Mouse (Mus musculus): ENCODE results near the gene Cdk14.

Gene Cdk14

DNA sequence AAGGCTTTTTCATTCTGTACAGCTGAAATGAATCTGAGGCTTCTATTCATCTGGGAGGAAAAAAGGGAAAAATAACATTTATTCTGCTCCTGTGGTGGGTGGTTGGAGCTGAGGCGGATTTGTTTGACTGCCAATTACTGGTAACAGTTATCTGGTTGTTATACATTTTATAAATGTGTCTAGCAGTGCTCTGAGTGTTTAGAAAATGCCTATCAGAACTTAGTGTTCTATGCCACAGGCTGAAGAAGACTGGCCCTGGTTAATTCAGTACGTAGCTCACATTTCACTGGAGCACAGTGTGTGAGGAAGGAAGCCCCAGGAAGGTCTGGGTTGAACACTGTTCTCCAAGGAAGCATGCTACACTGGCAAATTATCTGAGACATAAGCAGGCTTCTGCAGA is 429.1 kb downstream of the Cdk14 start:
- WGBS: 42% methylated on average over 2 of the region's 2 CpGs

- WGBS: 58% methylated on average over 5 of the region's 5 CpGs
These were observed 429.9 kb downstream of the Cdk14 start for GRCm38 (mm10) chr5:4990237-4990636.

- WGBS: 89% methylated on average over 2 of the region's 2 CpGs
These were observed 433.9 kb downstream of the Cdk14 start for GRCm38 (mm10) chr5:4986181-4986580.

DNA sequence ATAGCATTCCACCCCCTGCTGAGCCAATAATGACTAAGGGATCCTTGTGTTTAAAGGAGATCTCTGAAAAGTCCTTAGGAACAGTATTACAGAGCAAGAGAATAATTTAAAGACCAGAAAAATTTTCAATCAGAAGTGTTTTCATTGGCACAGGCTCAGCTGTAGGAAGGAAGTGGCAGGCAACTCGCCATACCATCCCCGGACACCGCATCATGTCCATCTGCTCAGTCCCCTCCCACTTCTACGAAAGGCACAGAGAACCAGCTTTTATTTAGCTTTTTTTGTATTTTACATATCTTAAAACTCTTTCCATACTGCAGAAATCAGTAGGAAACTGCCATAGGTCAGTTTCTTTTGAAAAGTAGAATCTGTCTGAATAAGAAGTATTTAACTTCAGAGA is 440.6 kb downstream of the Cdk14 start:
- 45% methylated on average over 4 of the region's 4 CpGs for WGBS

GRCm38 (mm10) chr5:4973408-4973807 is 446.7 kb downstream of the Cdk14 start:
- 61% methylated on average over 1 of the region's 1 CpGs for WGBS

GRCm38 (mm10) chr5:4962063-4962610 is 458.0 kb downstream of the Cdk14 start:
- 49% methylated on average over 15 of the region's 15 CpGs for WGBS

DNA sequence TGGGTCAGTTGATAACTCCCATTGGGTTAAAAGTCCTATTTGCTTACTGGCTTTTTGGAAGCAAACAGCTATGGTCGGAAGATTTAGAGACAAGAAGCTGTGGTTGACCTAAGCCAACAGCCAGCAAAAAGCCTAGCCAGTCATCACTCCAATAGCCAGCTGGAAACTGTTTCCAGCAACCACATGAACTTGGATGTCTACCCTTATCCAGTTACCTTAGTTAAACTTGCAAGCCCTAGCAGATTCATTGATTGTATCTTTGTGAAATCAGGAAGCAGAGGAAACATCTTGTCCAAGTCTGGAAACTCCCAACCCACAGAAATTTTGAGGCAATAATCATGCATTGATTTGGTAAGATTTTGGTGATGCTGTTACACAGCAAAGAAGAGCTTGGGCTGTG is 458.5 kb downstream of the Cdk14 start:
- 96% methylated on average over 1 of the region's 1 CpGs for WGBS

DNA sequence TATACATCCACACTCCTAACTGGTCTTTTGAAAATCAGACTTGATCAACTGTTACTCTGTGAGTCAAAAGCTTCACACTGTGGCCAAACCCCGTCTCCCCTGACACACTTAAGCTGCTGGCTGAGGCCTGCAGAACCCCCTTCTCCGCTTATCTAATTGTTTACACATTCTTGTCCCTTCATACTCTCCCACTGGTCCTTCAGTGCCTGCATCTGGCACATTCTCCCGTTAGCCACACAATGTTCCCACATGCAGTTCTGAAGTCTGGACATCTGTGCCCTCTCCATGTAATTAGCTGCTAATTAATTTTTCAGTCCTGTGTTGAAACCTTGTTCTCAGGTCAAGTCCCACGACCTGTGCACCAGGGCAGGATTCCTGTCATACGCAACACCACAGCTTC is 460.7 kb downstream of the Cdk14 start:
- 55% methylated on average over 5 of the region's 5 CpGs for WGBS

- WGBS: 69% methylated on average over 7 of the region's 7 CpGs
These were observed 464.1 kb downstream of the Cdk14 start for GRCm38 (mm10) chr5:4955993-4956392.

GRCm38 (mm10) chr5:4955392-4955791 is 464.7 kb downstream of the Cdk14 start:
- WGBS: 67% methylated on average over 2 of the region's 2 CpGs

DNA sequence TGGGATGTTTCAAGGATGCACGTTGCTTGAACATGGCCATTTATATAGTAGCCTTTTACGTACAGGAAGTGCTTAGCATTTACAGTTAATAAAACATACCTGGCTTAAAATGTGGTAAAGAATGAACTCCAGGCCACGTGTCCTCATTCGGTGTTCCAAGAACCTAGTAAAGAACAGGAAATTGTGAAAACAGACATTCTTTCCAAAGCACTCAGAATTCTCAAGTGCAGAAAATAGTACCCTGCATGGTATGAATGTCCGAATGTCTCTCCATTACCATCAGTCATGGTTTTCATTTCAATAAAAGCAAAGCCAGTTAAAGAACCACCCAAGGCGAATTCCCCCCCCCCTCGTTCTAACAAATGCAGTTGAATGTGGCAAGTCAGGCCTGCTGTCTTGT is 470.7 kb downstream of the Cdk14 start:
- WGBS: 84% methylated on average over 7 of the region's 7 CpGs

DNA sequence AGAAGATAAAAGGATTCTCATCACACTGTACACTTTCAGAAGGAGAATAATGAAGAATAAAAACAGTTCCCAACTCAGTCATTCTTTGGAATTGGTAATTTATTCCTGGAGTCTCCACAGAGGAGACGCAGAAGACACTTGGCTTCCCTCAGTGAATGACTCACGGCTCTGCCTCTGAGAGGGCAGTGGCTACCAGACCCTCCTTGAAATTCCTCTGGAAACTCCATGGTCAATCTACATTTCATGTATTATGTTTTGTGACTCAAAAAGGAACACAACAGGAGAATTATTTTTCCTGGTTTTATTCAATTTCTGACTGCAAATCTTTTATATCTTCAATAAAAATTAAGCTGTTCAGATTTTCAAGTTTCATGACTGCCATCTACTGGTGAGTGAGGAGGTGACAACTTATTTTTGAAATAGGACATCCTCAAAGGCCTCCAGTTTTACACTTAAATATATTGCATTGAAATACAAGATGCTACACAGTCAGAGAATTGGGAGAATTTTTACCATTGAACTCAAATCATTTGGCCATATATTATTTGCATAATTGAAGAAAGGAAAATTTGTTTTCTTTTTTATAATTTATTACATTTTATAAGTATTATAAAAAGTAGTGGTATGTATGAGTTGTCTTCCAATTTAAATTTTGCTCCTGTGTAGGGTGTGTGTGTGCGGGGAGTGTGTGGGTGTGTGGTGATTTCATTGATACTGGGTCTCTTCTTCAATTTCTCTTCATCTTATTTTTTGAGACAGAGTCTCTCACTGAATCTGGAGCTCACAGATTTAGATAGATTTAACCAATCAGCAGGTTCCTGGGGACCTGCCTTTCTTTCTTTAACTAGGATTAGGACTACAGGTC is 471.8 kb downstream of the Cdk14 start:
- 31% methylated on average over 3 of the region's 3 CpGs for WGBS

DNA sequence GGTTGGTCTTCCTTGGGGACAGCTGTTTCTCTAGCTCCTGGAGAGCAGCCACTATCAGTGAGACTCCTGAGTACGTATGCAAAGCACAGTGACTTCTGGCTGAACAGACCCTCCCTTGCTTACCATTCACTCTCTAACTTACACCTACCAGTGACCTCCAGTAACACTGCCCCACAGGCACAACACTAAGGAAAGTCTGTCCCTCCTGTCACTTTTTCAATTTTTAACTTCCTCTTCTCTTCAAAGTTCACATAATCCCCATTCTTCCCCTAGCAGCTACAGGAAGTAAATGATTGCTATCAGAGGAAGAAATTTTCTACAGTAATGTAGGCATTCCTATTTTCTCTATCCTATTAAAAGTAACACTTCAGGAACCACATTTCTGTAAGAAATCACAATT is 485.0 kb downstream of the Cdk14 start:
- 78% methylated on average over 1 of the region's 1 CpGs for WGBS

DNA sequence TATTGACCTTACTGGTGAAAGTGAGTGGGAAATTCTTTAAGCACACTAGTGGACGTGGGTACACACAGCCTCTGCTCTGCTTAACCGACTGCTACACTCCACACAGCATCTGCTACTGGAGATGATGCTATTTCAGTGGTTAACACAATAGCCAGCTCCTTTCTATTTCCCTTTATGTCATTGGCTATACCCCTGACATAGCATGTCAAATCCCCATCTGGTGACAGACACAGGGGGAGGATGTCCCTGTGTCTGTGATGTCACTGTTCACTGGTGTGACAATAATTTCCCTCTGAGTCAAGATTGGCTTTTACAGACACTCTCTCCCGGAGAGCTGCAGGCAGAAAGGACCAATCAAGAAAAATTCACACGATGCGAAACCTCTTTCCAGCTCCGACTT is 485.6 kb downstream of the Cdk14 start:
- WGBS: 69% methylated on average over 6 of the region's 6 CpGs

DNA sequence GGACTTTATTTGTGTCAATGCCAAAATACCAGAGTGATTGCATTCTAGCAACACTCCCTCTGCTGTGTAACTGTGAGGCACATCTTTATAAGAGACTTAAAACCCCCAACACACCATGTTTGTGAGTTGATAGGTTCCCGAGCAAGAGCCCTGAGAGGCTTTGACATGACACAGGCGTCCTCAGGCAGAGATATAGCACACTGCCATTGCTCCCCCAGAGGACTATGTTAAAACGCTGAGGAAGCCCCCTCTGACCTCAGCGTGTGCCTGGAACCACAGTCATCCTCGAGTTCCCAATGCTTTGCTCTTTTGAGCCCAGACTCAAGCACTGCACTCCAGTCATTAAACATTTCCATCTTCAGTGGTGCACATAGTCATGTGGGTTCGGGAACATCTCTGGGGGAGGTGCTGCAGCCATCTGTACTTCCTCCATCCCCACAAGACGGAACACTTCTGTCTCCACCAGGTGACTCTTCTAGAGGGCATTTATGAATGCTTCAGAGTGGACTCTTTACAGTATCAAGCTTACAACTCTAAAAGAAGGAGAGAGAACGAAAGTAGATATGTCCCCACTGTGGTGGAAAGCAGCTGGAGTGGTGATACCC is 488.5 kb downstream of the Cdk14 start:
- WGBS: 74% methylated on average over 8 of the region's 8 CpGs

- 75% methylated on average over 3 of the region's 3 CpGs for WGBS
These were observed 490.5 kb downstream of the Cdk14 start for GRCm38 (mm10) chr5:4929628-4930027.

DNA sequence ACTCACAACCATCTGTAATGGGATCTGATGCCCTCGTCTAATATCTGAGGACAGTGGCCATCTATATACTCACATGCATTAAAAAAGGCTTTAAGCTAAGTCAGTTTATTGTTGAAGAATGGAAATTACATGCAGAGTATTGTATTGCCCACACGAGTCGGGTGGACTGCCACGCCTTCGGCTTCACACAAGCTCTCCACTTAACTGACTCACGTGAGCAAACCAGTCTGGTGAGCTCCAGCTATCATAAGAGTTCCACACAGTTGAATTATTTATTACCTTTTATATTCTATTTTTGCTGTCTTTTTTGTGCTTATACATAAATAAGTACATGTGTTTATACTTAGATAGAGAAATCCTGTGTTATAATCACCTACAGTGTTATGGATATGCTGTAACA is 495.2 kb downstream of the Cdk14 start:
- 85% methylated on average over 6 of the region's 6 CpGs for WGBS

DNA sequence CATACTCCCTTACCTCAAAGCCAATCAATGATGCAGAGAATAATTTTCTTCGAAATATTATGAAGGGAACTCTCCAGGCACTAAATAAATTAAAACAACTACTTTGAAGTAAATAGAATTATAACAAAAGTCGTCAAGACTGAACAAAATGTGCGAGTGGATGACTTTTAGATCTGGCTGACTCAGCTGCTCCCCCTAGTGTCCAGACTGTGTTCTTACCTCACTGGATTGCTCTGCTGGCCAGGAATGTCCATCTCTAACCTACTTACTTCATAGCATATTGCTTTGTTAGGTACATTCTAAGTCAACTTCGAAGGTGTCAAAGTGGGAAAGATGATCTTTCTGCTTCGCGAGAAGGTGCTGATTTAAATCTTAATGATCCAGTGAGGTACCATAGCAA is 501.7 kb downstream of the Cdk14 start:
- WGBS: 16% methylated on average over 6 of the region's 6 CpGs

- WGBS: 64% methylated on average over 7 of the region's 7 CpGs
These were observed 502.4 kb downstream of the Cdk14 start for GRCm38 (mm10) chr5:4917743-4918142.

- 43% methylated on average over 4 of the region's 4 CpGs for WGBS
These were observed 502.8 kb downstream of the Cdk14 start for GRCm38 (mm10) chr5:4917274-4917673.

DNA sequence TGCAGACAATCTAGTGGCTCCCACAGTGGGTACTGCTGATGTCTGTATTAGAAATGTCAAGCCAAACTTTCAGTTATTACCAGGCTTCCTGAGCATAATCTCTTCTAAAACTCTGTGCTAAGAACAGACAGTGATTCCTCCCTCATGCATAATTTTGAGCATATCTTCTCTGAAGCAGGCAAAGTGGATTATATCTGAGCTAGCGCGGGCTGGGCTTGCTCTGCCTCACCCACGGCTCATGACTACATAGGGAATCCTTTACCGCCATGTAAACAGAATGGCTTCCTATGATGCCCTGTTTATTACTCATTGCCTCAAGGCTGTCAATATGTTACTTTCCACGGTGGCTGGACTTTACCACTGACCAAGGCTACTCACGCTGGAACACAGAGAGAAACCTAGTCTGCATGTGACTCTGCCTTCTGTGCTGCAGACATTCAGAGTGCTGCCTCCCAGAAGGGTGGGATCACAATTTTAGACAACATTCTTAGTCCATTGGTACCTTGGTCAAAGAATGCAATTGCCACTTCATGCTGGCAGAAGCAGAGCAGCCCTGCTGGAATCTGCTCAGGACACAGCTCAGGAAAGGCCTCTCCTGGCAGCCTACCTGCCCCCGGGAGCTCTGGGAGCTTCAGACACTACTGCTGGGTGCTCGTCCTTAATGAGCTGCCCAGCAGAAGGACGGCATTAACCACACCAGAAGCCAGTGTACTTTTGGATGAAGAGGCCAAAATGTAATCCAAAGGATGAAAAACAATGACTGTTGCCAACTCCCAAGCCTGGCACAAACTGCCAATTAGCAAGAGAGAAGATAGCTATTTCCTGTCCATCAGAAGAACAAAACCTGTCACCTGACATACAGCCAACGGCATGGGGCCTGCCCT is 503.5 kb downstream of the Cdk14 start:
- WGBS: 55% methylated on average over 10 of the region's 10 CpGs

- WGBS: 90% methylated on average over 3 of the region's 3 CpGs
These were observed 515.2 kb downstream of the Cdk14 start for GRCm38 (mm10) chr5:4904911-4905310.
